Mouse (Mus musculus) stomach, embryonic 14.5 days (tissue): ENCODE results near the gene Nek1. TPM values are rescaled to one million over a fixed set of nuclear protein-coding genes. Genes with fewer than 3 reads are reported as not detected.

ENCODE experiments used
- ATAC-seq: fragments of 200-750 bp; cut with Nextera tagmentation; 2 replicates; pipeline ENCODE4 v1.8.0; 2017; ENCODE audit warnings: low read depth, moderate TSS enrichment; ENCODE audit not compliant: insufficient number of reproducible peaks, insufficient read depth, low FRiP score
- H3K27ac ChIP-seq: fragments of 300-500 bp; sonication (generic); 2 replicates; pipeline ENCODE4 v1.5.1; 2014; ENCODE audit warnings: mild to moderate bottlenecking, low read length, moderate library complexity, mixed read lengths
- H3K27me3 ChIP-seq: fragments of 300-500 bp; sonication (generic); 2 replicates; pipeline ENCODE4 v1.6.1; 2014; ENCODE audit warnings: low read length, control low read depth, mixed read lengths; ENCODE audit not compliant: control insufficient read depth, insufficient read depth
- H3K36me3 ChIP-seq: fragments of 300-500 bp; sonication (generic); 2 replicates; pipeline ENCODE4 v1.6.1; 2014; ENCODE audit warnings: mild to moderate bottlenecking, control low read depth, low read length, moderate library complexity, mixed read lengths; ENCODE audit not compliant: control insufficient read depth, insufficient read depth
- H3K4me1 ChIP-seq: fragments of 300-500 bp; sonication (generic); 2 replicates; pipeline ENCODE4 v1.6.1; 2014; ENCODE audit warnings: low read length, control low read depth, mixed read lengths; ENCODE audit not compliant: control insufficient read depth, insufficient read depth
- H3K4me2 ChIP-seq: fragments of 300-500 bp; sonication (generic); replicated peaks from 2 replicates; pipeline ENCODE4 v1.6.1; 2014; ENCODE audit warnings: low read depth, low read length, control low read depth
- H3K4me3 ChIP-seq: fragments of 300-500 bp; sonication (generic); 2 replicates; pipeline ENCODE4 v1.5.1; 2014; ENCODE audit warnings: low read depth, low read length, control low read depth
- H3K9ac ChIP-seq: fragments of 300-500 bp; sonication (generic); replicated peaks from 2 replicates; pipeline ENCODE4 v1.6.1; 2014; ENCODE audit warnings: low read depth, mild to moderate bottlenecking, control low read depth, low read length, moderate library complexity, mixed read lengths
- H3K9me3 ChIP-seq: fragments of 300-500 bp; sonication (generic); 2 replicates; pipeline ENCODE4 v1.6.1; 2016; ENCODE audit warnings: low read depth, low read length, control low read depth; ENCODE audit not compliant: control insufficient read depth
- WGBS: fragments of 180-500 bp; shearing (Covaris S2); extraction: QIAGEN DNeasy Blood & Tissue Kit; methylation state at CpG from one replicate; pipeline ENCODE4 v1.1.7; 2014; 5-methylcytosine and 5-hydroxymethylcytosine counted together
- polyA plus RNA-seq: library from polyadenylated mRNA; unstranded; fragments of >200 nt; fragmentation: Nextera tagmentation; extraction: Ambion mirVana; gene quantifications from 2 replicates; pipeline ENCODE4 v1.2.1, GENCODE M21; 2014

Gene Nek1
- polyA plus RNA-seq, 1 experiment from 2014 or later = 32.3 TPM

- no peaks in the 10 kb centered on the region for H3K9me3 ChIP-seq
- H3K27ac ChIP-seq = no peak overlapping the region
- peaks cover 4% of the 10 kb centered on the region; the same call in 1 of the 2 replicates for H3K4me1 ChIP-seq
- H3K4me2 ChIP-seq = no peak overlapping the region
- 82% methylated on average over 3 of the region's 3 CpGs for WGBS
- H3K36me3 ChIP-seq = no peaks in the 10 kb centered on the region
- H3K27me3 ChIP-seq = no peaks in the 10 kb centered on the region
- no peak for ATAC-seq
- no peak overlapping the region for H3K4me3 ChIP-seq
- H3K9ac ChIP-seq = no peak overlapping the region
These were observed 30.2 kb upstream of the Nek1 start for GRCm38 (mm10) chr8:60962763-60963162.

- Histone ChIP-seq H3K27ac (no peak overlapping the region), H3K9me3 (no peaks in the 10 kb centered on the region), H3K4me1 (peaks cover 4% of the 10 kb centered on the region; the same call in 1 of the 2 replicates), H3K4me2 (no peak overlapping the region), H3K9ac (no peak overlapping the region), H3K27me3 (no peaks in the 10 kb centered on the region), H3K36me3 (no peaks in the 10 kb centered on the region), H3K4me3 (no peak overlapping the region)
- no peak for ATAC-seq
- 84% methylated on average over 2 of the region's 2 CpGs for WGBS
These were observed 29.1 kb upstream of the Nek1 start for GRCm38 (mm10) chr8:60963931-60964330.

DNA sequence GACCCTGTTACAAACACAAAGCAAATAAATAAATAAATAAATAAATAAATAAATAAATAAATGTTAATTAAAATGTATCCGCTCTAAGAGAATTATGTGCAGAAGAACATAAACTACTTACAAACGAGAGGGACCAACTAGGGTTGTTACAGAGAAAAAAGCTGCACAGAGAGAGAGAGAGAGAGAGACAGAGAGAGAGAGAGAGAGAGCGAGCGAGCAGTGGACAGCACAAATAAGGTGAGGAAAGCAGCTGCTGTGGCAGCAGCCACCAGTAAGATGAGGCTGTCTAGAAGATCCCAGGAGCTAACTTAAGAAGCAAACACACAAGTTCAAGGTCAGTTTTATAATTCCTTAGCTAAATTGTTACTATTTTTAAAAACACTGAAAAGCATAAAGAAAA, 28.5 kb upstream of the Nek1 start:
- Histone ChIP-seq H3K27me3 (no peaks in the 10 kb centered on the region), H3K36me3 (no peaks in the 10 kb centered on the region), H3K4me1 (peaks cover 4% of the 10 kb centered on the region; the same call in 1 of the 2 replicates), H3K4me2 (no peak overlapping the region), H3K4me3 (no peak overlapping the region), H3K27ac (no peak overlapping the region), H3K9ac (no peak overlapping the region), H3K9me3 (no peaks in the 10 kb centered on the region)
- WGBS = 82% methylated on average over 4 of the region's 4 CpGs
- no peak for ATAC-seq

- WGBS = 46% methylated on average over 6 of the region's 6 CpGs
- H3K27ac ChIP-seq = no peak overlapping the region
These were observed 27.7 kb upstream of the Nek1 start for GRCm38 (mm10) chr8:60965306-60965705.

DNA sequence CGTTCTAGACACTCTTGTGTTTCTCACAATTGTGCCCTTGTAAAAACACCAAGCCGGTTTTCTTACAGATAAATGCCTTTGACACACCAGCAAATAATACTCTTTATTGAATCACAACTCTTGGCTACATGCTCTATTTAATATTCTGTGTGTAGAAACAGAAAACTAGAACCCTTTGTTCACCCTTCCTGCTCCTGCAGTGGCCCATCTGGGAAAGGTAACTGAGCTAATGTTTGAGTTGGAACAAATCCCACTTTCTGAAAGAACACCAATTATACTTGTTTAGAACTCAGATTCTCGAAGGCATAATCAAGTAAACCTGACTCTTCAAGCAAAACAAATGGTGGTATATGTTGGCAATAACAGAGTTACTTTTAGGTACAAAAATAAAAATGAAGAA, 27.3 kb upstream of the Nek1 start:
- no peak overlapping the region for H3K4me3 ChIP-seq
- no peaks in the 10 kb centered on the region for H3K9me3 ChIP-seq
- no peaks in the 10 kb centered on the region for H3K36me3 ChIP-seq
- H3K4me2 ChIP-seq = no peak overlapping the region
- H3K4me1 ChIP-seq = peaks cover 4% of the 10 kb centered on the region; the same call in 1 of the 2 replicates
- 61% methylated on average over 3 of the region's 3 CpGs for WGBS
- H3K9ac ChIP-seq = no peak overlapping the region
- no peak for ATAC-seq
- H3K27ac ChIP-seq = no peak overlapping the region
- H3K27me3 ChIP-seq = no peaks in the 10 kb centered on the region

More at GRCm38 (mm10) chr8:60965306-60965705, 27.7 kb upstream of the Nek1 start:
- no peak overlapping the region for H3K9ac ChIP-seq
- H3K27me3 ChIP-seq = no peaks in the 10 kb centered on the region
- H3K4me3 ChIP-seq = no peak overlapping the region
- no peaks in the 10 kb centered on the region for H3K9me3 ChIP-seq
- H3K4me2 ChIP-seq = no peak overlapping the region
- H3K36me3 ChIP-seq = no peaks in the 10 kb centered on the region
- H3K4me1 ChIP-seq = peaks cover 4% of the 10 kb centered on the region; the same call in 1 of the 2 replicates
- no peak for ATAC-seq

GRCm38 (mm10) chr8:60969091-60969490, 23.9 kb upstream of the Nek1 start:
- peaks cover 4% of the 10 kb centered on the region; the same call in 1 of the 2 replicates for H3K4me1 ChIP-seq
- H3K27ac ChIP-seq = no peak overlapping the region
- H3K4me2 ChIP-seq = no peak overlapping the region
- no peak for ATAC-seq
- no peaks in the 10 kb centered on the region for H3K36me3 ChIP-seq
- no peaks in the 10 kb centered on the region for H3K9me3 ChIP-seq
- no peak overlapping the region for H3K9ac ChIP-seq
- no peak overlapping the region for H3K4me3 ChIP-seq
- H3K27me3 ChIP-seq = no peaks in the 10 kb centered on the region
- 36% methylated on average over 2 of the region's 2 CpGs for WGBS

- WGBS = 68% methylated on average over 4 of the region's 4 CpGs
- Histone ChIP-seq H3K4me2 (no peak overlapping the region), H3K36me3 (no peaks in the 10 kb centered on the region), H3K4me1 (no peaks in the 10 kb centered on the region), H3K9me3 (no peaks in the 10 kb centered on the region), H3K9ac (no peak overlapping the region), H3K4me3 (no peak overlapping the region), H3K27ac (no peak overlapping the region), H3K27me3 (no peaks in the 10 kb centered on the region)
- ATAC-seq = no peak
These were observed 21.2 kb upstream of the Nek1 start for GRCm38 (mm10) chr8:60971808-60972207.

DNA sequence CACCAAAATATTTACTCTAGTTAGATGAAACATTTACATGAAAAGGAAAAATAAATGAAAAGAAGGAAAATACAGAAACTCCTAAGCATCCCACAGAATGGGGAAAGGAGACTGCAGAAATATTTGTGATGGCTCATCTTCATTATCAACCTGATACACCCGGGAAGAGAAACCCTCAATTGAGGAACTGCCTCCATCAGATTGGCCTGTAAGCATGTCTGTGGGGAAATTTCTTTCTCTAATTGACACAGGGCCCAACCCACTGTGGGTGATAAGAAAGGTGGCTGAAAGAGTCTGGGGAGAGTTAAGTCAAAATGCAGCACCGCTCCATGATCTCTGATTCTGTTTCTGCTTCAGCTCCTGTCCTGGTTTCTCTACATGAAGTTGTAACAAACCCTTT, 19.5 kb upstream of the Nek1 start:
- no peak for ATAC-seq
- Histone ChIP-seq H3K27me3 (no peaks in the 10 kb centered on the region), H3K4me3 (no peak overlapping the region), H3K27ac (no peak overlapping the region), H3K36me3 (no peaks in the 10 kb centered on the region), H3K4me2 (no peak overlapping the region), H3K9ac (no peak overlapping the region), H3K9me3 (no peaks in the 10 kb centered on the region), H3K4me1 (no peaks in the 10 kb centered on the region)
- 88% methylated on average over 2 of the region's 2 CpGs for WGBS

DNA sequence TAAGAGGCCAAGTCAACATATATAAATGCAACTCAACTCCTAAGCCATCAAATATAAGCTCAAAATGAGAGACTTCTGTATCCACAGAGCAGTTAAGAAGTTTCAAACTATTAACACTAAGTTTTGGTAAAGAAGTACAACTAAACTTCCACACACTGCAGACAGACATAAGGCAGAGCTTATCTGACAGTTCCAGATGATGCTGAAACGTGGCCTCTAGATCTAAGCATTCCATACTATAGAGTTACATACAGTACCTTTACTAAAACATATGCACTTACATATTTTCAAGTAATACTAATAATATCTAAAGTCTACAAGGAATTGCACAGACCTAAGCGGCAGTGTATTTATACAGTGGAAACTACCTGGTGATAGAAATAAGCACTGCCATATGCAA, 18.2 kb upstream of the Nek1 start:
- H3K4me1 ChIP-seq = no peaks in the 10 kb centered on the region
- no peak overlapping the region for H3K4me2 ChIP-seq
- no peaks in the 10 kb centered on the region for H3K27me3 ChIP-seq
- H3K36me3 ChIP-seq = no peaks in the 10 kb centered on the region
- no peak overlapping the region for H3K4me3 ChIP-seq
- ATAC-seq = 0 out of 2 replicates have a peak, but pooled peaks have one; percentile 23
- 74% methylated on average over 2 of the region's 2 CpGs for WGBS
- H3K9me3 ChIP-seq = no peaks in the 10 kb centered on the region
- no peak overlapping the region for H3K9ac ChIP-seq
- no peak overlapping the region for H3K27ac ChIP-seq
